Mouse (Mus musculus) ES-E14 (cell line): ENCODE measurements around the gene Stum.

ENCODE experiments used
- CHD2 ChIP-seq: IDR thresholded peaks from 2 replicates; pipeline ENCODE4 v1.6.1; 2014; ENCODE audit warnings: mild to moderate bottlenecking, low read depth, low read length, inconsistent platforms
- HCFC1 ChIP-seq: IDR thresholded peaks from 2 replicates; pipeline ENCODE4 v1.6.1; 2012; ENCODE audit warnings: low read length, inconsistent platforms, borderline replicate concordance; ENCODE audit not compliant: insufficient read depth

GRCm38 (mm10) chr1:180407727-180408719, 75.3 kb downstream of the Stum start:
- TF ChIP-seq CHD2, result no peak
- no peak for TF ChIP-seq HCFC1
